Mouse (Mus musculus): ENCODE data around the gene Wdfy2.
A peak's percentile ranks its signal among the peaks of the same experiment; 100 is the strongest.
"Not testable (repeated sequence)": the region's sequence is repeated elsewhere in the genome, so short reads cannot be mapped to it uniquely, and the experiment has no call there.

Wdfy2 gene

GRCm38 (mm10) chr14:62882061-62882614 lies 44.7 kb downstream of the Wdfy2 start:
- no peak for DNase-seq

- no peak for DNase-seq
Measured at GRCm38 (mm10) chr14:62883551-62883950, 46.1 kb downstream of the Wdfy2 start.

GRCm38 (mm10) chr14:62884171-62884570 lies 46.7 kb downstream of the Wdfy2 start:
- DNase-seq = no peak

GRCm38 (mm10) chr14:62884639-62885038 lies 47.2 kb downstream of the Wdfy2 start:
- DNase-seq = no peak

GRCm38 (mm10) chr14:62885146-62885545 lies 47.7 kb downstream of the Wdfy2 start:
- no peak for DNase-seq

GRCm38 (mm10) chr14:62891401-62891800 lies 53.9 kb downstream of the Wdfy2 start:
- no peak for DNase-seq

GRCm38 (mm10) chr14:62892771-62893641 lies 55.5 kb downstream of the Wdfy2 start:
- DNase-seq = peak; percentile 83

GRCm38 (mm10) chr14:62893642-62894180 lies 56.2 kb downstream of the Wdfy2 start:
- not testable (repeated sequence) for DNase-seq

GRCm38 (mm10) chr14:62894924-62895840 lies 57.7 kb downstream of the Wdfy2 start:
- no peak for DNase-seq

- no peak for DNase-seq
Measured at GRCm38 (mm10) chr14:62898061-62898460, 60.6 kb downstream of the Wdfy2 start.

GRCm38 (mm10) chr14:62907888-62908287 lies 70.4 kb downstream of the Wdfy2 start:
- no peak for DNase-seq

- DNase-seq = no peak
Measured at GRCm38 (mm10) chr14:62908550-62908949, 71.1 kb downstream of the Wdfy2 start.

GRCm38 (mm10) chr14:62910859-62911258 lies 73.4 kb downstream of the Wdfy2 start:
- DNase-seq = peak; percentile 23

GRCm38 (mm10) chr14:62915146-62915685 lies 77.7 kb downstream of the Wdfy2 start:
- no peak for DNase-seq

- DNase-seq = no peak
Measured at GRCm38 (mm10) chr14:62916488-62917034, 79.1 kb downstream of the Wdfy2 start.

GRCm38 (mm10) chr14:62921401-62921800 lies 83.9 kb downstream of the Wdfy2 start:
- DNase-seq = no peak

GRCm38 (mm10) chr14:62922637-62923036 lies 85.2 kb downstream of the Wdfy2 start:
- DNase-seq = no peak

GRCm38 (mm10) chr14:62924800-62925199 lies 87.3 kb downstream of the Wdfy2 start:
- no peak for DNase-seq

- DNase-seq = peak; percentile 20
Measured at GRCm38 (mm10) chr14:62928101-62928541, 90.6 kb downstream of the Wdfy2 start.

GRCm38 (mm10) chr14:62935361-62935760 lies 97.9 kb downstream of the Wdfy2 start:
- no peak for DNase-seq

GRCm38 (mm10) chr14:62936631-62937380 lies 99.3 kb downstream of the Wdfy2 start:
- DNase-seq = no peak

GRCm38 (mm10) chr14:62937675-62938074 lies 100.2 kb downstream of the Wdfy2 start:
- DNase-seq = no peak
